Mouse (Mus musculus): ENCODE measurements around the gene Gm45713.

- no peak for TF ChIP-seq CTCF (IDR thresholded peaks at IDR 0.05; ENCODE audit: extremely low read depth, insufficient read depth, low read length)
- peak; percentile 49; the same call in 1 of the 2 replicates for TF ChIP-seq POLR2A (IDR thresholded peaks at IDR 0.05; ENCODE audit: extremely low read depth, insufficient read depth, low read length)
These were observed 32.6 kb upstream of the Gm45713 start for GRCm38 (mm10) chr7:45168656-45169055.
